Mouse (Mus musculus) bone marrow, adult 2 months (tissue): ENCODE measurements around the gene D10Wsu102e.

Experiments
- CTCF ChIP-seq: fragments of 200-500 bp; IDR thresholded peaks from 2 replicates; pipeline ENCODE4 v1.5.1; 2011; ENCODE audit warnings: low read length, control low read depth; ENCODE audit not compliant: control insufficient read depth, insufficient read depth
- POLR2A ChIP-seq: fragments of 200-500 bp; IDR thresholded peaks from 2 replicates; pipeline ENCODE4 v1.6.1; 2011; ENCODE audit warnings: low read depth, mild to moderate bottlenecking, control low read depth, low read length, borderline replicate concordance; ENCODE audit not compliant: control insufficient read depth

GRCm38 (mm10) chr10:83382528-83382927, 22.5 kb downstream of the D10Wsu102e start:
- TF ChIP-seq CTCF: no peak
- no peak for TF ChIP-seq POLR2A
